Mouse (Mus musculus) stomach, embryonic 15.5 days (tissue): ENCODE measurements around the gene Cend1. TPM values are rescaled to one million over a fixed set of nuclear protein-coding genes. Genes with fewer than 3 reads are reported as not detected.

Experiments
- ATAC-seq: fragments of 200-750 bp; cut with Nextera tagmentation; 2 replicates; pipeline ENCODE4 v1.8.0; 2017; ENCODE audit warnings: low read depth, moderate number of reproducible peaks, moderate TSS enrichment; ENCODE audit not compliant: insufficient read depth, low FRiP score
- H3K27ac ChIP-seq: fragments of 300-500 bp; sonication (generic); 2 replicates; pipeline ENCODE4 v1.5.1; 2015; ENCODE audit warnings: mild to moderate bottlenecking, inconsistent platforms
- H3K27me3 ChIP-seq: fragments of 300-500 bp; sonication (generic); replicated peaks from 2 replicates; pipeline ENCODE4 v1.6.1; 2015; ENCODE audit warnings: inconsistent platforms
- H3K36me3 ChIP-seq: fragments of 300-500 bp; sonication (generic); 2 replicates; pipeline ENCODE4 v1.6.1; 2015; ENCODE audit warnings: inconsistent platforms
- H3K4me1 ChIP-seq: fragments of 300-500 bp; sonication (generic); 2 replicates; pipeline ENCODE4 v1.6.1; 2015; ENCODE audit warnings: inconsistent platforms
- H3K4me2 ChIP-seq: fragments of 300-500 bp; sonication (generic); 2 replicates; pipeline ENCODE4 v1.6.1; 2015; ENCODE audit warnings: mild to moderate bottlenecking, inconsistent platforms
- H3K4me3 ChIP-seq: fragments of 300-500 bp; sonication (generic); replicated peaks from 2 replicates; pipeline ENCODE4 v1.5.1; 2015; ENCODE audit warnings: inconsistent platforms
- H3K9ac ChIP-seq: fragments of 300-500 bp; sonication (generic); 2 replicates; pipeline ENCODE4 v1.6.1; 2015; ENCODE audit warnings: inconsistent platforms
- H3K9me3 ChIP-seq: fragments of 300-500 bp; sonication (generic); 2 replicates; pipeline ENCODE4 v1.6.1; 2016; ENCODE audit warnings: inconsistent platforms
- WGBS: fragments of 180-500 bp; shearing (Covaris S2); methylation state at CpG from one replicate; pipeline ENCODE4 v1.1.7; 2015; 5-methylcytosine and 5-hydroxymethylcytosine counted together
- polyA plus RNA-seq: library from polyadenylated mRNA; unstranded; fragments of >200 nt; fragmentation: Nextera tagmentation; extraction: Ambion mirVana; gene quantifications from 2 replicates; pipeline ENCODE4 v1.2.1, GENCODE M21; 2015

Cend1 gene
- polyA plus RNA-seq, 1 experiment from 2014 or later: 2.5 TPM

DNA sequence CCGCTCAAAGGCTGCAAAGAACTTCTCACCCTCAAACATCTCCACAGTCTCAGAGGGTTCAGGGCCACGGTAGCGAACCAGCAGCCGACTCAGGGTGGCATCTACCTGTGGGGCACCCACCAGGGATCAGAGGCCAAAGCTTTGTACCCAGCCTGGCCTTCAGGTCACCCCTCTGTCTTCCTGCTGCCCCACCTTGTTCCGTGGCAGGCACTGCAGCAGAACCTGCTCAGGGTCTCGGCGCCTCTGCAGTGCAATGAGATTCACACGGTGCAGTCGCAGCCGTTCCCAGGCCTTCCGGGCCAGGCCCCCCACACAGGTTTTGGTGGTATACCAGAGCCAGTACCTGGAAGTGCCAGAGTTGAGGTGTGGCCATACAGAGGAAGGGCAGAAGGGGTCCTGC lies 10.5 kb upstream of the Cend1 start:
- Histone ChIP-seq H3K9ac (no peak overlapping the region), H3K9me3 (no peaks in the 10 kb centered on the region), H3K4me2 (no peak overlapping the region), H3K27me3 (no peaks in the 10 kb centered on the region), H3K4me1 (peaks cover 53% of the 10 kb centered on the region), H3K27ac (no peak overlapping the region), H3K36me3 (peaks cover 18% of the 10 kb centered on the region), H3K4me3 (no peak overlapping the region)
- 94% methylated on average over 11 of the region's 11 CpGs for WGBS
- no peak for ATAC-seq

GRCm38 (mm10) chr7:141439140-141439679 lies 9.9 kb upstream of the Cend1 start:
- no peak overlapping the region for H3K4me2 ChIP-seq
- peaks cover 18% of the 10 kb centered on the region for H3K36me3 ChIP-seq
- H3K27me3 ChIP-seq: no peaks in the 10 kb centered on the region
- no peak overlapping the region for H3K27ac ChIP-seq
- no peak overlapping the region for H3K9ac ChIP-seq
- H3K9me3 ChIP-seq: no peaks in the 10 kb centered on the region
- ATAC-seq: no peak
- 93% methylated on average over 10 of the region's 10 CpGs for WGBS
- no peak overlapping the region for H3K4me3 ChIP-seq
- peaks cover 59% of the 10 kb centered on the region for H3K4me1 ChIP-seq

GRCm38 (mm10) chr7:141438201-141438968 lies 9.1 kb upstream of the Cend1 start:
- Histone ChIP-seq H3K36me3 (peaks cover 18% of the 10 kb centered on the region), H3K4me1 (peaks cover 63% of the 10 kb centered on the region), H3K27ac (no peak overlapping the region), H3K9ac (no peak overlapping the region), H3K4me3 (no peak overlapping the region), H3K9me3 (no peaks in the 10 kb centered on the region), H3K27me3 (no peaks in the 10 kb centered on the region), H3K4me2 (no peak overlapping the region)
- 90% methylated on average over 12 of the region's 12 CpGs for WGBS
- no peak for ATAC-seq

GRCm38 (mm10) chr7:141437178-141438120 lies 8.2 kb upstream of the Cend1 start, which contains the start of gene Slc25a22:
Slc25a22 (minus strand) TSS chr7:141437892.
- Histone ChIP-seq H3K4me1 (peaks cover 58% of the 10 kb centered on the region), H3K4me3 (peak within 1 kb of the TSS; percentile 64), H3K27ac (peak within 1 kb of the TSS; percentile 3; the same call in 1 of the 2 replicates), H3K4me2 (peak within 1 kb of the TSS; percentile 86), H3K27me3 (no peaks in the 10 kb centered on the region), H3K9me3 (no peaks in the 10 kb centered on the region), H3K9ac (peak within 1 kb of the TSS; percentile 77), H3K36me3 (peaks cover 18% of the 10 kb centered on the region)
- peak; percentile 76 for ATAC-seq
- whole genome bisulfite sequencing: 7% methylated on average over 53 of the region's 53 CpGs

DNA sequence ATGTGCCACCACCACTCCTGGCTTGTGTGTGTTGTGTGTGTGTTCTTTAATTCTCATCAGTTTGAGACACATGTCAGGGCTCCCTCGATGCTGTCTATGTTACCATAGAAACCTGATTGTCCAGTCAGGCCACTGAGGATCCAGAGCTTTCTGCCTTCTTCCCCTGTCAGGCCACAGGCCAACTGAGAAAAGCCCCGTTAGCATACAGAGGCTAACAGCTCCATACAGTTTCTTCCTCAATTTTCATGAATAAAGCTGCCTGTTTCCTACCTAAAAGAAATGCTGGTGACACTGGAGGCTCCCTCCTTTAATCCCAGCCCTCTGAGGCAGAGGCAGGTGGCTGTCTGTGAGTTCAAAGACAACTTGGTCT lies 7.2 kb upstream of the Cend1 start:
- no peak for ATAC-seq
- Histone ChIP-seq H3K27me3 (no peaks in the 10 kb centered on the region), H3K27ac (no peak overlapping the region), H3K4me3 (peak overlapping the region; percentile 64), H3K36me3 (peaks cover 19% of the 10 kb centered on the region), H3K9ac (no peak overlapping the region), H3K9me3 (no peaks in the 10 kb centered on the region), H3K4me1 (peaks cover 48% of the 10 kb centered on the region), H3K4me2 (peak overlapping the region; percentile 86)
- WGBS: 63% methylated on average over 2 of the region's 2 CpGs

GRCm38 (mm10) chr7:141435856-141436522 lies 6.7 kb upstream of the Cend1 start:
- Histone ChIP-seq H3K9ac (no peak overlapping the region), H3K4me3 (no peak overlapping the region), H3K27ac (0 out of 2 replicates have a peak overlapping the region, but pooled peaks have one; percentile 35), H3K36me3 (peaks cover 20% of the 10 kb centered on the region), H3K27me3 (no peaks in the 10 kb centered on the region), H3K4me2 (peak overlapping the region; percentile 93), H3K9me3 (no peaks in the 10 kb centered on the region), H3K4me1 (peaks cover 47% of the 10 kb centered on the region)
- ATAC-seq: no peak
- WGBS: 80% methylated on average over 9 of the region's 9 CpGs

- no peaks in the 10 kb centered on the region for H3K9me3 ChIP-seq
- H3K27me3 ChIP-seq: no peaks in the 10 kb centered on the region
- H3K4me3 ChIP-seq: peak overlapping the region; percentile 51
- H3K27ac ChIP-seq: peak overlapping the region; percentile 42
- 5% methylated on average over 17 of the region's 17 CpGs for WGBS
- H3K4me1 ChIP-seq: peaks cover 43% of the 10 kb centered on the region
- peak; percentile 32; the same call in 1 of the 2 replicates for ATAC-seq
- H3K9ac ChIP-seq: 0 out of 2 replicates have a peak overlapping the region, but pooled peaks have one; percentile 50
- peak overlapping the region; percentile 93 for H3K4me2 ChIP-seq
- peaks cover 22% of the 10 kb centered on the region for H3K36me3 ChIP-seq
These were observed 6.0 kb upstream of the Cend1 start for GRCm38 (mm10) chr7:141435129-141435855.

DNA sequence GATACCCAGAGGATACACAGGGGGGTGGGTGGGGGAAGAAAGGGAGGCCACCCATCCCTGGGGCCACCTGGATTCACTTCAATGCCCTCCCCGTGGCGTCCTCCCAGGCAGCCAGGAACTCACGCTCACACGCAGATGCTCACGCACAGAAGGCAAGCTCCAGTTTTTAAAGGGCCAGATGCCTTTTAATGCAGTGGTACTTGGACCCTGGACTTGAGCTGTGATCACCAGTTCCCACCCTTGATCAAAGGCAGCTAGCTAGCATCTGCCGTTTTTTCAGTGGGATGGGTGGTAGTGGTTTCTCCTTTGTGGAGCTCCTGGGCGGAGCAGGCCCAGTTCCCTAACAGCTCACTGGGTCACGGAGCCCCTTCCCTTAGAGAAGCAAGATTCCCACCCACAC lies 5.2 kb upstream of the Cend1 start:
- Histone ChIP-seq H3K27ac (peak overlapping the region; percentile 42), H3K4me2 (peak overlapping the region; percentile 93), H3K9ac (peak overlapping the region; percentile 50), H3K36me3 (peaks cover 16% of the 10 kb centered on the region), H3K9me3 (no peaks in the 10 kb centered on the region), H3K4me3 (peak overlapping the region; percentile 51), H3K27me3 (no peaks in the 10 kb centered on the region), H3K4me1 (peaks cover 51% of the 10 kb centered on the region)
- 16% methylated on average over 8 of the region's 8 CpGs for WGBS
- no peak for ATAC-seq

GRCm38 (mm10) chr7:141433517-141434400 lies 4.5 kb upstream of the Cend1 start:
- no peak overlapping the region for H3K27ac ChIP-seq
- no peak for ATAC-seq

More at GRCm38 (mm10) chr7:141433517-141434400, 4.5 kb upstream of the Cend1 start:
- 72% methylated on average over 15 of the region's 15 CpGs for WGBS
- peaks cover 10% of the 10 kb centered on the region for H3K36me3 ChIP-seq
- H3K4me1 ChIP-seq: peaks cover 58% of the 10 kb centered on the region
- peak overlapping the region; percentile 51 for H3K4me3 ChIP-seq
- peak overlapping the region; percentile 93 for H3K4me2 ChIP-seq
- H3K9ac ChIP-seq: peak overlapping the region; percentile 50; the same call in 1 of the 2 replicates
- H3K27me3 ChIP-seq: no peaks in the 10 kb centered on the region
- H3K9me3 ChIP-seq: no peaks in the 10 kb centered on the region
